Mouse (Mus musculus) cerebral cortex, adult 2 months (tissue): ENCODE results near the gene Tgm1.

Experiments
- WGBS: fragments of 180-500 bp; shearing (Covaris S2); methylation state at CpG from one replicate; pipeline ENCODE4 v1.1.7; 2018; 5-methylcytosine and 5-hydroxymethylcytosine counted together

Tgm1 gene

GRCm38 (mm10) chr14:55713729-55714122, at the start of gene Tgm1:
Gene Tgm1, minus strand, starts transcription at chr14:55713926.
- 48% methylated on average over 4 of the region's 4 CpGs for WGBS

GRCm38 (mm10) chr14:55763166-55763565, 49.4 kb upstream of the Tgm1 start:
- 41% methylated on average over 7 of the region's 7 CpGs for WGBS

GRCm38 (mm10) chr14:55762001-55762821, 48.5 kb upstream of the Tgm1 start:
- 2% methylated on average over 77 of the region's 77 CpGs for WGBS

GRCm38 (mm10) chr14:55761163-55761562, 47.4 kb upstream of the Tgm1 start, which contains the start of gene Ltb4r2:
Gene Ltb4r2, plus strand, starts transcription at chr14:55761428.
- WGBS, result 90% methylated on average over 6 of the region's 6 CpGs

- 1% methylated on average over 6 of the region's 6 CpGs for WGBS
Measured at GRCm38 (mm10) chr14:55760156-55760555, 46.4 kb upstream of the Tgm1 start.

GRCm38 (mm10) chr14:55758363-55758784, 44.6 kb upstream of the Tgm1 start, which contains the start of gene Cideb:
Gene Cideb, minus strand, starts transcription at chr14:55758458.
- WGBS, result 21% methylated on average over 8 of the region's 8 CpGs

DNA sequence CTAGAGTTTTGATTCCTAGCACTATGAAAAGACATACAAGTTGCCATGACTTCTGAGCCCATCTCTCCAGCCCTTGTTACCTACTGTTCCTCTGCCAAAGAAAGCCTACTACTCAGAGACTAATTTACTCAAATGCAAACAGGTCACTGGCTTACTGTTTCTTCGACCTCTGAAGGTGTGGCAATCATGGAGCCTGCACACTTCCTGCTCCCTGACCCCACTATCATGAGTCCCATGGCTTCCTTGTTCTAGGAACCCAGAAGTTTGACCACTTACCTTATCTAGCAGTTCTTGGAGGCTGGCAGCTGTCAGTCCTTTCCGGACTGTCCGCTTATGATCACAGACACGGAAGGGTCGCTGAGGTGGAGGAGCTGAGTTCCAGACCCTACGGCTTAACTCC, 43.8 kb upstream of the Tgm1 start:
- 86% methylated on average over 6 of the region's 6 CpGs for WGBS

GRCm38 (mm10) chr14:55747051-55747847, 33.5 kb upstream of the Tgm1 start:
- whole genome bisulfite sequencing, result 83% methylated on average over 10 of the region's 10 CpGs

GRCm38 (mm10) chr14:55745861-55746237, 32.1 kb upstream of the Tgm1 start:
- under 1% methylated on average over 31 of the region's 31 CpGs for WGBS

GRCm38 (mm10) chr14:55745180-55745860, 31.6 kb upstream of the Tgm1 start, which contains the start of the genes Dhrs1 and Nop9:
Gene Dhrs1, minus strand, starts transcription at chr14:55745690.
Gene Nop9, plus strand, starts transcription at chr14:55745693.
- under 1% methylated on average over 47 of the region's 48 CpGs for WGBS

DNA sequence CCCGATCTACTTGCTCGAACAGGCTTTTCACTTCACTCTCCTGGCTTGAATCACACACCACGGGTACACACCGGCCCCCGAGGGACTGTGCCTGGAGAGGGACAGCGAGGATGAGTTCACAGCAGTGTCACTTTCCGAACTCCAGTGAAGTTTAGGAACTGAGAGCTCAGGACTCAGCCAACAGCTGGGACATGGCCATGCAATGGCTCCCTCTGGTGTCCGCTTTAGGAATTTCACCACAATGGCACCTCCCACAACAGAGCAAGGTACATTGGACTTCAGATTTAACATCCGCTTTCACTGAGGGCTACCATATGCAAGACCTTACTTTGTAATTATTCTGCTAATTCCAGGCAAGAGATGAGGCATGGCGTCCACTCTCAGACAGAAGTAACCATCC, 30.0 kb upstream of the Tgm1 start:
- WGBS, result 14% methylated on average over 10 of the region's 10 CpGs

DNA sequence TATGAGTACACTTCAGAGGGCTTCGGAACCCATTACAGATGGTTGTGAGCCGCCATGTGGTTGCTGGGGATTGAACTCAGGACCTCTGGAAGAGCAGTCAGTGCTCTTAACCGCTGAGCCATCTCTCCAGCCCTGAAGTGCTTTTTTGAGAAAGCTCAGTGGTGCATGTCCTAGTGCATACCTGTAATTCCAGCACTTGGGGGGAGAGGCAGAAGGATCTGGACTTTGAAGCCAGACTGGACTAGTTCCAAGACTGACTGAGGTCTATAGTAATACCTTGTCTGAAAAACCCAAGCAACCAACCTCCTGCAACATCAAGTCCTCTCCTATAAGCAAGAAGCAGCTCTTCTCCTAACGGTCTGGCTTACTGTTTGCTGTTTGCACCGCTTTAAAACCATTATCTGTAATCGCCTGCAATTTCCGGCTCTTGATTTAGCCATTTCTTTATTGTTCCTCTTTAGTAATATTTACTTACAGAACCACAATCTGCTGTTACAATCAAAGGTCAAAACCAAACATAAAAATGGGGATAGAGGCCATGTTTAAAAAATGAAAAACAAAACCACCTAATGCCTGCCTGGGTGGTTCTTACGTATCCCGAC, 23.5 kb upstream of the Tgm1 start:
- 92% methylated on average over 9 of the region's 9 CpGs for WGBS

DNA sequence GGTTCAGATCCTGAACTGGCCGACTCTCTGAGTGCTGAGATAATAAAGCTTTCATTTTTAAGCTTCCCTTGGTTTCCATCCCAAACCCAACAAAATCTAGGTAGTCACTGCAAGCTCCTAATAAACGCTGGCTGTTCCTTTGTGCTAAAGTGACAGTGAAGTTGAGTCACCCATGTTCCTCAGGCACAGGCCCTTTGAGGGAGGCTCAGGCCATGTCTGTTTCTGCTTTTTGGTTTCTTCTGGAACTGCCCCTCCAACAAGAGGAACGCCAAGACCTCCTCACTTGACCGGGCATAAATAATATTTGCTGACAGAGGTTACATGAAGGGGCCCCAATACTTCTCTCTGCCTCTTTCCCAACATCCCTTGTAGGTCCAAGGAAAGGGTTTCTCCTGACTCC, 22.0 kb upstream of the Tgm1 start:
- 81% methylated on average over 4 of the region's 4 CpGs for WGBS

GRCm38 (mm10) chr14:55735334-55735733, 21.6 kb upstream of the Tgm1 start:
- 77% methylated on average over 3 of the region's 3 CpGs for WGBS

- 81% methylated on average over 7 of the region's 7 CpGs for WGBS
Measured at GRCm38 (mm10) chr14:55734869-55735268, 21.1 kb upstream of the Tgm1 start.

GRCm38 (mm10) chr14:55733889-55734288, 20.2 kb upstream of the Tgm1 start:
- 81% methylated on average over 10 of the region's 10 CpGs for WGBS

DNA sequence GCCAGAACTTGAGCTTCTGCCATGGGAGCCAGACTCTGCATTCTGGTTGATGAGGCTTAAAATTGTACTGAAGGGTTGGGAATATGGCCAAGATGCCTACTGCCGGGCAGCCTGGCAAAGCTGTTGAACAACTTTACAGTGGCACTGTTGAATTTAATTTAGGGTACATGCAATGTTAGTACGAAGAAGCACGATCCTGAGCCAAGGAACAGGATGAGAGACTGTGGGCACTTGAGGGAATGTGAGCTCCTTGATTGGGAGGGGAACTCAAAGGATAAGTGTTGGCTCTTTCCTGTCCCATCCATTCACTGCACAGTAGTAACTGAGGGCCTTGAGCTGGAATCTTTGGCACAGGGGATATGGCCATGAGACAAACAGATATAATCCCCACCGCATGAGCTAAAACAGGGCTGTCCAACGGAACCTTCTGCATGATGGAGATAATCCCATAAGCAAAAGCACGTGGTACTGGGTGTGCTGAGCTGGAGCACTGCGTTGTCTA, 16.9 kb upstream of the Tgm1 start:
- 36% methylated on average over 7 of the region's 7 CpGs for WGBS

DNA sequence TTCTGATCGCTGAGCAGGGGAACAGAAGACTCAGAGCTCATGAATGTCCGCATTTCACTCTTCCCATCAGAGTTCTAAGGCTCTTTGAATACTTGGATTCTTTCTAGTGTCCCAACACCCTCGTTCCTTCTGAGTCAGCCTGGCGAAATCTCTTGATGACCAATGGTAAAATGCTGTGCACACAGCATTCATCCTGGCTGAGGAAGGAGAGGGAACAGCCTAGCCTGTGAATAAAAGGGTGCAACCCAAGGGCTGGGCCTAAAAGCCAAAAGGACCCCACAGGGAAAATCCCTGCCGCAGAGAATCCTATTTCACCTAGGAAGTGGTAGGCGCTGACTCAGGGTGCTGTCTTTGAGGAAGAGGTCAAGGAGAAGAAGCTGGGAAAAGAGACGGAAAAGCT, 16.4 kb upstream of the Tgm1 start:
- 50% methylated on average over 7 of the region's 7 CpGs for WGBS

GRCm38 (mm10) chr14:55727889-55728685, 14.4 kb upstream of the Tgm1 start:
- 67% methylated on average over 8 of the region's 8 CpGs for WGBS

DNA sequence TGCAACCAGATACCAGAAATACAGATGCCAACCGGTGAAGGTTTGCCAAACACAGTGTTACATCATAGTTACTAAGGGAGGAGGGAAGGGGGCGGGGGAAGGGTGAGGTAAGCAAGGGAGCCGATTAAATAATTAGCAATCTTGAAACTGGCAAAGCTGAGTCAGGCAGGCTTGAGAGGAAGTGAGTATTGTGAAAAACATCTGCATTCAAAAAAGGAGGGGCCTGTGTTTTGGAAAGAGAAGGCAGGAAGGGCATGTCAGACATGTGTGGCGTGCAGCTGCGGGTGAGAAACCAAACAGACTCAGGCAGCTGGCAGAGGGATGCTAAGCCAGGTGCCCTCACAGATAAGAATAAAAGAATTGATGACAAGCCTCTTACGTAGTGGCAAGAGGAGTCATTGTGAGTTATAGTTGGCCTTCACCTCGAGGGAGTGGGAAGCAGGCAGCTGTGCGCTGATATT, 10.7 kb upstream of the Tgm1 start:
- 55% methylated on average over 8 of the region's 8 CpGs for WGBS
